Mouse (Mus musculus): ENCODE measurements around the gene Zfyve26. TPM values are rescaled to one million over a fixed set of nuclear protein-coding genes. Genes with fewer than 3 reads are reported as not detected.

Zfyve26 gene
- polyA plus RNA-seq, 1 experiment from 2014 or later = 15.6 TPM

DNA sequence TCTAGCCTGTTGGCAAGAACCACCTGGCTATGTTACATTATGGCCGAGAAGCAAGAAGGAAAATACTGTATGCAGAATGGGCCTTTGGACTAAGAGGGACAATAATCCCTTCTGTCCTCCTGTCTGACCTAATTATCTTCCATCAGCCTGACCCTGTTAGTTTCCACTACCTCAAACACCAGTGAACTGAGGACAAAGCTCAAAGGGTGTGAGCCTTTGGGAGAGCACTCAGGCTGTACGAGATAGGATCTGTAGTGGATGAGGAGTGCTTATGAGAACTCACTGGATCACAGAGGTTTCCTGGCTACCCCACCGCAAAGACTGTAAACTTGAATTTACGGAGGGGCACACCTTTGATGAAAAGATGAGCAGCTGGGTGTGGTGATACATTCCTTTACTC is 17.6 kb upstream of the Zfyve26 start:
- Histone ChIP-seq H3K9me3 (no peaks in the 10 kb centered on the region), H3K27me3 (no peaks in the 10 kb centered on the region), H3K4me2 (no peak overlapping the region), H3K4me3 (no peak overlapping the region), H3K9ac (no peak overlapping the region), H3K4me1 (no peaks in the 10 kb centered on the region), H3K27ac (no peak overlapping the region), H3K36me3 (peaks cover 4% of the 10 kb centered on the region; the same call in 1 of the 2 replicates)
- ATAC-seq (ENCODE audit: insufficient number of reproducible peaks, insufficient read depth, low FRiP score, low TSS enrichment, low read depth) = no peak
- WGBS = 78% methylated on average over 4 of the region's 4 CpGs

DNA sequence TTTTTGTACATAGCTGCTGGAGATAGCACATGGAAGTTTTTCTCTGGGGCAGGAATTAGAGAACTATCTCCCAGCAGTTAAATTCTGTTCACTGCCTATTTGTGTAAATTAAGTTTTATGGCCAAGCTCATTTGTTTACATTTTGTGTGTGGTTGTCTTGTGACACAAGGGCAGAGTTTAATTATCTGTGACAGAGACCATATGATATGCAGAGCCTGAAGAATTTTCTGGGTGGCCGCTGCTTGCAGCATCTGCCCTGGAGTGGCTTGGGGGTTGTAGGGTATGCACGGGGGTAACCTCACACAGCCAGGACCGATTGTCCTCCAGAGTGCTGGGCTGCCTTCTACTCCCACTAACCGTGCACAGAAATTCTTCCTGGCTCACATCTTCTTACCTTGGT is 9.9 kb upstream of the Zfyve26 start:
- Histone ChIP-seq H3K36me3 (no peaks in the 10 kb centered on the region), H3K4me3 (no peak overlapping the region), H3K4me2 (no peak overlapping the region), H3K27ac (no peak overlapping the region), H3K9ac (no peak overlapping the region), H3K4me1 (no peaks in the 10 kb centered on the region), H3K27me3 (no peaks in the 10 kb centered on the region), H3K9me3 (no peaks in the 10 kb centered on the region)
- no peak for ATAC-seq (ENCODE audit: insufficient number of reproducible peaks, insufficient read depth, low FRiP score, low TSS enrichment, low read depth)
- WGBS = 69% methylated on average over 4 of the region's 4 CpGs

DNA sequence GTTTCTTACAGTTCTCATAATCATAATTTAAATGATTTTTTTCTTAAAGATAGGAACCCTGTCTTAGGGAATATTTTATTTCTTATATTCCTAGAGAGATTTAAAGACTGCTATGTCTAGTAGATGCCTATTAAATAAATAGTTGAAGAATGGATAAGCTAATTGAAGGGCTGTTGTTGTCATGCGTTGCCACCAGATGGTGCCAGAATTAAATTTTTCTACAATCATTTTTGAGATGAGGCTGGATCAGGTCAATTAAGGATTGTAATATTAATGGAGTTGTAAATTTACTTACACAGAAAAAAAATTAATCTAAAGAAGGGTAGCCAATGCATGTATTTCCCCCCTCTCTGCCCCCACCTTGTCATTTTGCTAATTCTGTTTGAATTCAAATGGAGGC is 9.0 kb upstream of the Zfyve26 start:
- H3K36me3 ChIP-seq = no peaks in the 10 kb centered on the region
- H3K4me1 ChIP-seq = no peaks in the 10 kb centered on the region
- no peak overlapping the region for H3K4me2 ChIP-seq
- H3K9ac ChIP-seq = no peak overlapping the region
- no peaks in the 10 kb centered on the region for H3K9me3 ChIP-seq
- H3K4me3 ChIP-seq = no peak overlapping the region
- H3K27me3 ChIP-seq = no peaks in the 10 kb centered on the region
- H3K27ac ChIP-seq = no peak overlapping the region
- 67% methylated on average over 1 of the region's 1 CpGs for WGBS
- ATAC-seq (ENCODE audit: insufficient number of reproducible peaks, insufficient read depth, low FRiP score, low TSS enrichment, low read depth) = no peak

DNA sequence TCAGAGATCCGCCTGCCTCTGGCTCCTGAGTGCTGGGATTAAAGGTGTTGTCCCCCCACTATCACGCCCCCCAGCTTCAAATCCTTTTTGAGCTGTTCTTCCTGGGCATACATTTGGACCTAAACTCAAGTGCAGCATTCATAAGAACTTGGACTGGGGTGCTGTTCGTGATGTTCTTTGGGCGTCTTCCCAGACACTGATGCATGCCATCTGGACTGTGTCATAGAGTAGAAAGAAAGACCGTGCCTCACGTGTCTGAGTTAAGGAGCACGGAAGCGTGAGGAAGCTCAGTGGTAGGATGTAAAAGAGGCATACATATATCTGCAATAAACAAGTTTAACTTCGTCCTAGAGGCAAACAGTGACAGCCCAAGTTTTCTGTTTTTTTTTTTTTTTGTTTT is 5.7 kb upstream of the Zfyve26 start:
- H3K27ac ChIP-seq = no peak overlapping the region
- ATAC-seq (ENCODE audit: insufficient number of reproducible peaks, insufficient read depth, low FRiP score, low TSS enrichment, low read depth) = no peak
- H3K4me3 ChIP-seq = no peak overlapping the region
- no peaks in the 10 kb centered on the region for H3K9me3 ChIP-seq
- H3K27me3 ChIP-seq = no peaks in the 10 kb centered on the region
- H3K9ac ChIP-seq = no peak overlapping the region
- 87% methylated on average over 9 of the region's 9 CpGs for WGBS
- no peaks in the 10 kb centered on the region for H3K36me3 ChIP-seq
- no peak overlapping the region for H3K4me2 ChIP-seq
- 0 out of 2 replicates have a peak, but pooled peaks cover 3% of the 10 kb centered on the region for H3K4me1 ChIP-seq

DNA sequence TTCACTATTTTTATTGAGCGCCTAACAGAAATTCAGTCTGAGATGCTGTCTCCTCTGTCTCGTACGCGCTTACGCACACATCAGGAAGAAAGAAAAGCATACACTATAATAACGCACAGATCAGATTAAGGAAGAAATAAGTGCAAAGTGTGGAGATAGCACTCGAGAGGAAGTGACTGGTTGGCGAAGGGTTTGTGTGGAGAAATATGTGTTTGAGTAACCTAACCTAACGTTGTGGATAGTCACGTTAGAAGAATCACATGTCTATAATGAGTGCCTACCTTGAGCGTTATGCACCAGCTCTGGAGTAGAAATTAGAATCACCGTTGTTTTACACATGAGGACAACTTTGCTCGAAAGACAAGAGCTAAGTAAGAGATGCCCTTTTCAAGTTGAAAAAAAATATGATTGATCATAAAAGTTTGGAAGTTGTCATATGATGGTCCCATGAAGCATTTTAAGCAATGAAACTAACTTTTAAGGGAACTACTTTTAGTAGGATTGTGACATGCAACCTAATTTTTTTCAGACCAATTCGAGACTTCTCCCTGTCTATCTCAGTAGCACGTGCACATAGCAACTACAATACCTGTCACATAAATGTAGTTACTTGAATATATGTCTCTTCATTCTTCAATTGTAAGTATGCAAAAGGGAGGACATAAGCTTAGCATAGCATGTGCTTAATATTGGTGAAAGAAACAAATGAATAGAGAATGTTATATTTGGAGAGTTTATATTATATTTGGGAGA is 2.0 kb upstream of the Zfyve26 start:
- peaks cover 14% of the 10 kb centered on the region for H3K4me1 ChIP-seq
- H3K9ac ChIP-seq = peak overlapping the region; percentile 68
- peak overlapping the region; percentile 77 for H3K4me2 ChIP-seq
- H3K9me3 ChIP-seq = no peaks in the 10 kb centered on the region
- H3K27me3 ChIP-seq = no peaks in the 10 kb centered on the region
- ATAC-seq (ENCODE audit: insufficient number of reproducible peaks, insufficient read depth, low FRiP score, low TSS enrichment, low read depth) = no peak
- peak overlapping the region; percentile 74 for H3K4me3 ChIP-seq
- 12% methylated on average over 15 of the region's 15 CpGs for WGBS
- H3K36me3 ChIP-seq = 0 out of 2 replicates have a peak, but pooled peaks cover 3% of the 10 kb centered on the region
- no peak overlapping the region for H3K27ac ChIP-seq

DNA sequence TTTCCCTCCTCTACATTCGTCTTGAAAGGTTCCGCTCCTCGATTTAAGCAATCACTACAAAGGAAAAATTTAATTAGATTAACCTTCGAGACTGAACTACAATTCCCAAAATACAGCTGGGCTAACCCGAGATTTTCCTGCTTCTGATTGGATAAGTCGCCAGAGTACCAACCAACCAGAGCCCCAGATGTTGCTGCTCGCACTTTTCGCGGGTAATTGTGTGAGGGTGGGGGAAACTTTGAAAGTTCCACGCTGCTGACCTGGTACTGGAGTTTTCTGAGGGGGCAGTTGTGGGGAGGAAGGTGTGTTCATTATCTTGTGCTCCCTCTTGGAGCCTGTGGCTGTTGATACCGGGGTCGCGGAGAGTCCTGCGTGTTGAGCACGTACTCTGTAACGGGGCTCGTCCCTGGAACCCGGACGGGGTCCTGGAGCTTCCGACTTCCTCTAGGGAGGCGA is 1.0 kb upstream of the Zfyve26 start, which contains the start of gene Rad51b:
Gene Rad51b, plus strand, starts transcription at position 162 of the 456 bp plus-strand sequence.
- WGBS = under 1% methylated on average over 21 of the region's 21 CpGs

DNA sequence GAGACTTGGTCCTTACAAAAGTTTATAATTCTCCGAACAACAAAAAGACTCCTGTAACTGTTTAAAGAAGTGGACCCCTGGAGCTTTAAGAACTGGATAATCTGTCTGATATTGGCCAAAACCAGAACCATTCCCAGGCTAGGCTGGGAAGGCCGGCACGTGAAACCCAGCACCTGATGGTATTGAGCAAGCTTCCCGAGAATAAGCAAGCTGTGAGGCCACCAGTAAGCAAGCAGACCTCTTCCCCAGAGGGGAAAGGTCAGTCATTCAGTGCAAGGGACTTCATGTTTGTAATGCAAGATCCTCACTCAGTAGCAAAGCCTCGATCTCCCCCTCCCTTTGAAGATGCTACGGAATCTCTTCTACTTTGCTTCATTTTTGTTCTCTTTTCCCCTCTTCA is 3.2 kb downstream of the Zfyve26 start:
- WGBS = 72% methylated on average over 6 of the region's 6 CpGs
- Histone ChIP-seq H3K4me1 (peaks cover 13% of the 10 kb centered on the region), H3K9me3 (no peaks in the 10 kb centered on the region), H3K27me3 (no peaks in the 10 kb centered on the region), H3K27ac (peak overlapping the region; percentile 4; the same call in 1 of the 2 replicates), H3K36me3 (peaks cover 22% of the 10 kb centered on the region), H3K9ac (no peak overlapping the region), H3K4me2 (no peak overlapping the region), H3K4me3 (no peak overlapping the region)
- no peak for ATAC-seq (ENCODE audit: insufficient number of reproducible peaks, insufficient read depth, low FRiP score, low TSS enrichment, low read depth)

More for the DNA sequence above, 1.0 kb upstream of the Zfyve26 start, which contains the start of gene Rad51b:
- peak within 1 kb of the TSS; percentile 74 for H3K4me3 ChIP-seq
- peak within 1 kb of the TSS; percentile 77 for H3K4me2 ChIP-seq
- no peaks in the 10 kb centered on the region for H3K27me3 ChIP-seq
- peaks cover 14% of the 10 kb centered on the region for H3K4me1 ChIP-seq
- H3K36me3 ChIP-seq = 0 out of 2 replicates have a peak, but pooled peaks cover 3% of the 10 kb centered on the region
- peak; percentile 56; the same call in 1 of the 2 replicates for ATAC-seq (ENCODE audit: insufficient number of reproducible peaks, insufficient read depth, low FRiP score, low TSS enrichment, low read depth)
- peak within 1 kb of the TSS; percentile 80 for H3K9ac ChIP-seq
- no peaks in the 10 kb centered on the region for H3K9me3 ChIP-seq
- H3K27ac ChIP-seq = peak within 1 kb of the TSS; percentile 84

DNA sequence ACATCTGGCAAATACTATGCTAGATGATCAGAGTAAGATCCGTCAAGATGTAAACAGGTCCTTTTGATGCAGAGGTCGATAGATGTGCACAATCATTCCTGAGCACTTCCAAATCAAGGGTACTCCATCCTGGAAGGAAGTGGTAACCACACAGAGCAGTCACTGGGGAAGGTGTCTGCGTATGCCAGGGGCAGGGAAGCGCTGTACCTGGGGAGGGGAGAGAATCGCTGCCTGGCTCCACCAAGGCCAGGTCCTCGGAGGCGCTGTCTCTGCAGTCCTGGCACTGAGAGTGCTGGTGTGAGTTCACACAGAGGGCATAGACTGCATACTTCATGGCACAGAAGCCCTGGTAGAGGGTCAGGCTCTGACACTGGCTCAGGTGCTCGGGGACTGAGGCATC is 13.5 kb downstream of the Zfyve26 start:
- ATAC-seq (ENCODE audit: insufficient number of reproducible peaks, insufficient read depth, low FRiP score, low TSS enrichment, low read depth) = no peak
- Histone ChIP-seq H3K4me3 (no peak overlapping the region), H3K27ac (0 out of 2 replicates have a peak overlapping the region, but pooled peaks have one; percentile 44), H3K27me3 (no peaks in the 10 kb centered on the region), H3K4me1 (no peaks in the 10 kb centered on the region), H3K4me2 (no peak overlapping the region), H3K9ac (no peak overlapping the region), H3K9me3 (no peaks in the 10 kb centered on the region), H3K36me3 (peaks cover 92% of the 10 kb centered on the region)
- WGBS = 87% methylated on average over 8 of the region's 8 CpGs

DNA sequence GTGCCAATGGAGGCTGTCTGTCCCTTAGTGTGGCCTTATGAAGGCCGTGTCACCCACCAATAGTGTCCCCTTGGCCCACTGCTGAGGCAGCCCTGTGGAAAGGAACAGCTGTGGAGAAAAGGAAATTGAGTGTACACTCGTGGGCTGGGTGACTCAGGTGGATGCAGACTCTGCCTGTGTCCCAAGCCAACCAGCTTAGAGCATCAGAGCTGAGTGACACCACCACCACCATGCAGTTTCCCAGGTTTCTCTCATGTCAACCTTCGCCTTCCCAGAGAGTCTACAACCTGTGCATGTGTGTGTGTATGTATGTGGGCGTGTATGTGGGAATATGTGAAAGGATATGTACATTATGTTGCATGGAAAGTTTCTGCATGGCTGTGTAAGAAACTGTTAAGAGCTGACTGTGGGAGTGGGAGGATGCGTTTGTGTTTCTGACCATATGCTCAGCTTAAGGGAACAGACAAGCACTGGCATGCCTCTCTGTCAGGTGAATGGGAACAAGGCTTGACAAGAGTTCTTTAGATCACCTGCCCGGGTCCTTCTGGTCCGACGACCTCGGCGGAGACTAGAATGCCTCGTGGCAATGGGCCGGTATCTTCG is 16.5 kb downstream of the Zfyve26 start:
- no peak overlapping the region for H3K9ac ChIP-seq
- no peak for ATAC-seq (ENCODE audit: insufficient number of reproducible peaks, insufficient read depth, low FRiP score, low TSS enrichment, low read depth)
- no peak overlapping the region for H3K4me2 ChIP-seq
- H3K27me3 ChIP-seq = no peaks in the 10 kb centered on the region
- no peaks in the 10 kb centered on the region for H3K9me3 ChIP-seq
- H3K4me3 ChIP-seq = no peak overlapping the region
- peaks cover 92% of the 10 kb centered on the region for H3K36me3 ChIP-seq
- no peak overlapping the region for H3K27ac ChIP-seq
- no peaks in the 10 kb centered on the region for H3K4me1 ChIP-seq
- 83% methylated on average over 13 of the region's 13 CpGs for WGBS

DNA sequence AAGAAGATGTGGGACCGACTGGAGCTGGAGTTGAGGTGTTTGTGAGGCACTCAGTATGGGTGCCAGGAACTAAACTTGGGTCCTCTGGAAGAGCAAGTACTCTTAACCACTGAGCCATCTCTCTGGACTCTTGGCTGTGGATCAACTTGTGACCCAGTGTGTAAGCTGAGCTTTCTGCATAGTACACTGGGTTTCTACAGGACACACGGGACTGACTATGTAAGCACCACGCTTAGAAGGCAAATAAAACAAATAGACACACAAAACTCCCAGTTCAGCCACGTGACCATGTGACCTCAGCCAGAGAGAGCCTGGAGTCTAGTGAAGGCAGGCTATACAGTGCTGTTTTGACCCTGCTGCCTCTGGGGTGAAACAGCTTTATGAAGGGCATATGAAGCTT is 23.5 kb downstream of the Zfyve26 start:
- H3K27me3 ChIP-seq = no peaks in the 10 kb centered on the region
- H3K27ac ChIP-seq = no peak overlapping the region
- no peak overlapping the region for H3K4me2 ChIP-seq

DNA sequence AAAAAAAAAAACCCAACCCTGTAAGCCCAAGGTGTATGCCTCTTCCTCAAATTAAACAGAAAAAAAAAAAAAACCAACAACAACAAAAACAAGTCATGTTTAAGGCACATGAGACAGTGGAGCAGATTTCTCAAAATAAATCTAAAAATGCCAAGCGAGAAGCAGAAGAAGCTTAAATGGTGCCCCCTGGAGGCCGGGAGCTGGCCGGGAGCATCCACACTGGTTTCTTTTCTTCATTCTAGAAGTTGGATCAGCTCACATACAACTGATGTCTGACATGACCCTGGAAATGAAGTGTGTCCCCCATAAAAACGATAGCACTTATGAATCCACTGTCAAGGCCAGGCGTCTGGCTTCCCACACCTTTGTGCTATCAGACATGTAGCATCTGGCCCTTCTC is 35.1 kb downstream of the Zfyve26 start:
- Histone ChIP-seq H3K27me3 (no peaks in the 10 kb centered on the region), H3K9ac (no peak overlapping the region), H3K4me3 (no peak overlapping the region), H3K27ac (no peak overlapping the region), H3K4me2 (no peak overlapping the region), H3K9me3 (no peaks in the 10 kb centered on the region), H3K36me3 (peaks cover 77% of the 10 kb centered on the region), H3K4me1 (no peaks in the 10 kb centered on the region)
- 47% methylated on average over 5 of the region's 5 CpGs for WGBS
- ATAC-seq (ENCODE audit: insufficient number of reproducible peaks, insufficient read depth, low FRiP score, low TSS enrichment, low read depth) = no peak

More for the DNA sequence above, 23.5 kb downstream of the Zfyve26 start:
- Histone ChIP-seq H3K9me3 (no peaks in the 10 kb centered on the region), H3K36me3 (peaks cover 97% of the 10 kb centered on the region), H3K9ac (no peak overlapping the region), H3K4me1 (no peaks in the 10 kb centered on the region), H3K4me3 (no peak overlapping the region)
- WGBS = 83% methylated on average over 4 of the region's 4 CpGs
- ATAC-seq (ENCODE audit: insufficient number of reproducible peaks, insufficient read depth, low FRiP score, low TSS enrichment, low read depth) = no peak

DNA sequence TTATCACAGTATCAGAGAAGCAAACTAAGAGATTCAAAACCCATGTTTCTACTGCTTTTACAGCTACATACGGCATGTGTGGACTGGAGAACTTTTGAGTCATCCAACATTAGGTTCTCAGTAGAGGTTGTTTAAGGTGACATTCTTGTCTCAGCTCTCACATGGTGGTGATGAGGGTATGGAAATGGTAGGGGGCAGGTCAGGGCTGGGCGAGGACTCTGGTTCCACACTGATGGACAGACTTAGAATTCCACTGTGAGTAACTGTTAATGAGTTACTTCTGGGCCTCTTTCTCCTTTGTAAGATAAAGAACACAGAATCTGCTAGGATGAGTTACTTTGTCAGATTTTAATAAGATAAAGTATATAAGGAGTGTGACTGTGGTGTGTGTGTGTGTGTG is 36.0 kb downstream of the Zfyve26 start:
- Histone ChIP-seq H3K9ac (no peak overlapping the region), H3K4me3 (no peak overlapping the region), H3K4me2 (no peak overlapping the region), H3K36me3 (peaks cover 74% of the 10 kb centered on the region), H3K4me1 (no peaks in the 10 kb centered on the region), H3K27ac (no peak overlapping the region), H3K27me3 (no peaks in the 10 kb centered on the region), H3K9me3 (no peaks in the 10 kb centered on the region)
- no peak for ATAC-seq (ENCODE audit: insufficient number of reproducible peaks, insufficient read depth, low FRiP score, low TSS enrichment, low read depth)
- 84% methylated on average over 2 of the region's 2 CpGs for WGBS

All from embryonic facial prominence, embryonic 13.5 days (tissue).